Mouse (Mus musculus) layer of hippocampus, postnatal 10 days (tissue): Measurements from ENCODE around the gene Ptprn2. TPM values are rescaled to one million over a fixed set of nuclear protein-coding genes. Genes with fewer than 3 reads are reported as not detected.

Experiments used
- DNase-seq, 2 experiments: peaks; one replicate each; pipeline ENCODE4 v3.0.0; 2021; ENCODE audit warnings: low spot score in 2 of 2
- total RNA-seq, 2 experiments: library from RNA; stranded (reverse); gene quantifications; 2 replicates each; pipeline ENCODE4 v1.2.3; 2021

Gene Ptprn2
- total RNA-seq, 2 experiments from 2014 or later = 234 to 251 TPM

DNA sequence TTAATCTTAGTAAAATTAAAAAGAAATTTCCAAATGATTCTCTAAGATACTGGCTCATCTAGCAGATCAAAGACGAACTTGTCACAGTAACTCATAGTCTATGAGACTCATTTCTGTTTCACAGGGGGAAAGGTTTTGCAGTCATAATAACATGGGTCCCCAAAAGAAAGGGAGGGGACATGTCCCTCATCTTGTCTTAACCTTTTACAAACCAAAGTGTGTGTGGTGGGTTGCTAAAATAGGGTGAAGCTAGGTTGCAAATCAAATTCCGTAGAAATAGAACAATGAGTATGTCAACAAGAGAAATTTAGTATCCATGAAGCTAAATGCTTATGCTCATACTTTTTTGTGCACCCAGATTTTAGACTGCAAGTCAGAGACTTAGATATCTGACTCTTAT, 671.7 kb downstream of the Ptprn2 start:
- DNase-seq = no peak

DNA sequence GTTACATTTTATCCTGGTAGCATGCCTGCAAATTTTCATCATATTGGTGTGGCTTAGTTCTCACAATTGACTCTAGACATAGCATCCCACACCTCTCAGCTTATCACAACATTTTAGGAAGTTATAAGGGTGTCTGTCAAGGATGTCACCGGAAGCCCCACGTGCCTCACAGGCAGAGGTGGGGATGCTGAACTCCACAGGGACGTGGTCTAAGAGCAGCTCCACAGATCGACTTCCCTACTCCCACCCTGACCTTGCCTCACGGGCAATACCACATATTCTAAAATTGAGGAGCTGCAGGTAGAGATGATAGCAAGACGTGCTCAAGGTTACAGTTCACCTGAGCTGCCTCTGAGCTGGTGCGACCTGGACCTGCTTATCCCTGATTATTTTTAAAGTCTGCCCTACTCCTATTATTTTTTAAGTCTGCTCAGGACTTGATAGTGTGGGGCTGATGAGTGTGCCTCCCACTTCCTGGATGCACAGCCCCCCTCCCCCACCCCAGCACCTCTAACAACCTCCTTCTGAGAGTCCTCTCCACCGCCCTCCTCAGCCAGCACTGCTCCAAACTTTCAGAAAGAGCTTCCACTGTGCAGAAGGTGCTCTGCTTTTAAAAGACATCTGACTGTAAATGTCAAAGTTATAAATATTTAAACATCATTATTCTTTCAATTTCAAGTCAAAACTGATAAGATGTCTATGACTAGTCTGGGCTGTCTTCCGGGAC, 672.3 kb downstream of the Ptprn2 start:
- no peak for DNase-seq

DNA sequence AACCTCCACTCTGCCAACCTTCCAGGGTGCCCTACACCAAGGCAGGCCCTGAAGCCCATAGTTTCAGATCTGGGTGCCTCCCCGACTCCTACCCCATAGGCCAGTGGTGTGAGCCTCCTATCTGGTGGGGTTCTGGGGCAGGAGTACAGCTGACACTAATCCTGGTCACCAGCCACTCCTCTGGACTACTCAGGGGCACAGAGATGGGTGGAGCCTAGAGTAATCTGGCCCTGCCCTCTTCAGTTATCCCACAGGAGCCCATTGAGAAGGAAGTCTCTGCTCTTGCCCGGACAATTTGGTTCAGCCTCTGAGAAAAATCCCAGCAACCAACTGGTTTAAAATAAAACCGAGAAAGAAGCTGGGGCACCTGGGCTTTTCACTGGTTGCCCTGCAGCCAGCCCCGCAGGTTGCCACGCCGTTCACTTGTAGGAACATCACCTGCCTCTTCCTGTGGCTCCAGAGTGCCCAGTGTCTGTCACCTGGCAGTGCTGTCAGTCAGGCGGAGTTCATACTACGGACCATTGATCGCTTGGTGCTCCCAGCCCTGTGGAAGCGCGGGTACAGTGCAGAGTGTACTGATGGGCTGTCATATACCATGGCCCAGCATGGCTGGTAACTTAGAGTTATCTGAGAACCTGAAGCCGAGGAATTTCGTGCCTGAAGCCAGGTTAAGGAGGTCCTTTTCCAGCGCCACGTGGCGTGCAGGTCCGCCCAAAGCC, 673.6 kb downstream of the Ptprn2 start:
- DNase-seq = no peak

DNA sequence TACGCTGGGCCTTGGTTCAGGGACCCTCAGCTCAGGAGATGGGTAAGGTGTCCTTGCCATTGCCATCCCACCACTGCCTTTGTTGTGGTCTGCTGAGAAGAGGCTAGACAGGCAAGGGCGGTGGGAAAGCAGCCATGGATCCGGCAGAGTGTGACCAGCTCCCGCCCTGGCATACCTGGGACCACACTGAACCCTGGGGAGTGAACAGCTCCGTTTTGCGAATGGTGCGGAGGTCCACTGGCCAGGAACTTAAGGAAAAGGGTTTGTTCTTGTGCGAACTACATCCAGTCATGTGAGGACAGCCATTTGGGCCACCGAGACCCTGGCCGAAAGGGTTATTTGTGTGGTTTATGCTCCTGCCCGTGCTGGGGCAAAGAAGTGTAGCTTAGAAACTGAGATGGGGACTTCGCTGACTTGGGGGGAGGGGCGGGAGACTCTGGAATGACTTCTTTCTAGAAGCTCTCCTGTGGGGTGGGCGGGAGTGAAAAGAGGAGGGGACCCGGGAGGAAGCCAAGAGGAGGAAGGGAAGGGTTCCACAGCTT, 674.2 kb downstream of the Ptprn2 start:
- no peak for DNase-seq

GRCm38 (mm10) chr12:117160211-117160891, 674.8 kb downstream of the Ptprn2 start:
- no peak for DNase-seq

DNA sequence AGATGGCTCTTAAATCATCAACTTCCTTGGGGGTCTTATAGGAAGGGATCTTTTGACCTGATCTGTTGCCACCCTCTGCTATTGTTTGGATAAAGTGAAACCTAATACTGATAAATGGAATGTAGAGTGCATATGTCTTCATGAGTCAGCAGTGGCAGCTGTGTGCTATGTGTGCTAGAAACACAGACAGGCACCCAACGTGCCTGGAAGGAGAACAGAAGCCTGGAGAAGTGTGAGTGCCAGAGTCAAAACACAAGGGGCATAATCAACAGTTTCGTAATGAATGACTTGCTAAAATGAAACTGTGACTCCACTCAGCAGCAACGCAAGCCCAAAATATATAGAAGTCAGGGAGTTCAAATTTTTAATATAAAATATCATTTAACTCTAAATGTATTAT, 676.7 kb downstream of the Ptprn2 start:
- no peak for DNase-seq

- DNase-seq = no peak
Observed at GRCm38 (mm10) chr12:117163789-117164188, 678.3 kb downstream of the Ptprn2 start.

DNA sequence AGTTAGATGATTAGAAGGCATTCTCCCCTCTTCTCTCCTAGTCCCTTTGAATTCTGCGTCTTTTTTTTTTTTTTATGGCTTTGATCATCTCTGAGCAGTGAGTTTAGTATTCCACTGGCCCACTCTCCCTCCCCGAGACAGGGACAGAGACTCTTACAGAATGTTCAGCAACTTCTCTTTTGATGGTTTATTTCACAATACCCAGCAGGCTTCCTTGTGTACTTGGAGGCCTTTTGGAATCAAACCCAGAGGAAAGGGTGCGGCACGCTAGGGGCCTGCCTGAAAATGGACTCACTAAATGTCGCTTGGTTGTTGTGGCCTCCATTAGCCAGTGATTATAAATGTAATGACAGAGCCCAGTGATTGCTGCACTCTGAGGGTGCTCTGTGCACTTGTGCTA, 680.7 kb downstream of the Ptprn2 start:
- DNase-seq = no peak

- DNase-seq = no peak
Observed at GRCm38 (mm10) chr12:117169670-117170069, 684.1 kb downstream of the Ptprn2 start.

GRCm38 (mm10) chr12:117172529-117172884, 687.0 kb downstream of the Ptprn2 start:
- no peak for DNase-seq

GRCm38 (mm10) chr12:117172885-117173529, 687.5 kb downstream of the Ptprn2 start:
- DNase-seq = no peak

- no peak for DNase-seq
Observed at GRCm38 (mm10) chr12:117174189-117174588, 688.7 kb downstream of the Ptprn2 start.

DNA sequence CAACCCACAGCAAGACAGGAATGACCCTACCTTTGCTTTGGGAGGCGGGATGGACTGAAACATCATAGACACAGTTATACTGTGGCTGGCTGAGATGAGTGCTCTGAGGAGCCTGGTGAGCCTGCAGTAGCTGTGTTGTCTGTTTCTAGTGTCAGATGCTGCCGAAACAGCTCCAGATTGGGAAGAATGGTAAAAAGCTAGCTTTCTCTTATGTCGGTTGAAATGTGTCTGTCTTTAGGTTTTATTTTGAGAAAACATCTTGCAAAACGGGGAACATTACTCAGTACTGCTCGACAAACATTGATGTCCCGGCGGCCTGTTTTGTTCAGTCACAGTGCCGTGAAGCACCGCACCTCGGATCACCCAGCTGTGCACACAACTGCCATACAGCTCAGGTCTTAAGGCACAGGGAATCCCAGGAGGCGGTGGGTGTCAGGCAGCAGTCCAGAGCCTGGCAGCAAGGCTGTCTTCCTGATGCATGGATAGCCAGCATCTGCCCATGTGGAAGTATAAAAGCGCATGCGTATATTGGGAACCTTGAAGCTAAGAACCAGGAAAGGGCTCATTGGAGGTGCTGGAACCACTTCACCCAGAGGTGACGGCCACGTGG, 689.7 kb downstream of the Ptprn2 start:
- no peak for DNase-seq

- no peak for DNase-seq
Observed at GRCm38 (mm10) chr12:117176259-117176823, 690.8 kb downstream of the Ptprn2 start.

- DNase-seq = no peak
Observed at GRCm38 (mm10) chr12:117187167-117187566, 701.6 kb downstream of the Ptprn2 start.

GRCm38 (mm10) chr12:117192001-117192400, 706.5 kb downstream of the Ptprn2 start:
- DNase-seq = no peak

GRCm38 (mm10) chr12:117196721-117197425, 711.4 kb downstream of the Ptprn2 start:
- DNase-seq = peak; percentile 38 to 57

GRCm38 (mm10) chr12:117198093-117198492, 712.6 kb downstream of the Ptprn2 start:
- DNase-seq = no peak

GRCm38 (mm10) chr12:117200117-117200516, 714.6 kb downstream of the Ptprn2 start:
- peak; percentile 51 to 59 for DNase-seq

DNA sequence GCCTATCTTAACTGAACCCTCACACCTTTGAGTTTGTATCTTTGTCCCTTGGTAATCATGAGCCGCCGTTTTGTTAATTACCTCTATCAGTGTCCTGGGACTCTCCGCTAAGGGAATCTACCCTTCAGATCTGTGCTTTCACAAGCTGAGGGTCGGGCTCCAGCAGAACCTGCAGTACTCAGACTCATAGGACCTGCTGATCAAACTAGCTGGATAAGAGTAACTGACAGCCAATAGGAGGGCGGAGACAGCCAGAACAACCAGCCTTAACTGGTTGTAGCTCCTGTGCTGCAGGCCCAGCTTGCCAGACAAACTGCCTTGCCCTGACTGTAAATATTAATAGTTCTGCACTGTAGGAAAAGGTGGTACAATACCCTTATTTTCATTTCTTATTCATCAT, 715.1 kb downstream of the Ptprn2 start:
- DNase-seq = no peak
